Mouse (Mus musculus) cerebellum, adult 11 months (tissue): Measurements from ENCODE around the gene Mpi.

Experiments used
- DNase-seq: peaks from one replicate; pipeline ENCODE4 v3.0.0; 2022

Mpi gene

GRCm38 (mm10) chr9:57560861-57561710 is 8.5 kb upstream of the Mpi start, which contains the start of gene Scamp2:
Gene Scamp2 (plus strand): TSS chr9:57560943.
- peak; percentile 93 for DNase-seq

DNA sequence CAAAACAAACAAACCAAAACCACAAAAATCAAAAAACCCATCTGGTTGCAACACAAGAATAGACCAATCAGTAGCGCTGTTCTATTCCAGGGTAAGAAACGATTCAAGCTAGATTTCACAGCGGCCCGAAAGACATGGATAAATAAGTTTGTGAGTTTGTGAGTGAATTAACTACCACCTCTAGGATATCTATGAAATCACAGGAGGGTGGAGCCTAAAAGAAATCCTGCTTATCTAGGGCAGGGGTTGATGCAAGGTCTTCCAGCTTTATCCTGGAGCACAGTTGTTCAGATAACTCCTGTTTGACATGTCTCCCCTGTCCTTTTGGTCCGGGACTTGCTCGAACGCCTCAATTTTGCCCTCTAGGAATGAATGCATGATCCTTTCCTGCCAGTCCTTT is 7.7 kb upstream of the Mpi start:
- no peak for DNase-seq

DNA sequence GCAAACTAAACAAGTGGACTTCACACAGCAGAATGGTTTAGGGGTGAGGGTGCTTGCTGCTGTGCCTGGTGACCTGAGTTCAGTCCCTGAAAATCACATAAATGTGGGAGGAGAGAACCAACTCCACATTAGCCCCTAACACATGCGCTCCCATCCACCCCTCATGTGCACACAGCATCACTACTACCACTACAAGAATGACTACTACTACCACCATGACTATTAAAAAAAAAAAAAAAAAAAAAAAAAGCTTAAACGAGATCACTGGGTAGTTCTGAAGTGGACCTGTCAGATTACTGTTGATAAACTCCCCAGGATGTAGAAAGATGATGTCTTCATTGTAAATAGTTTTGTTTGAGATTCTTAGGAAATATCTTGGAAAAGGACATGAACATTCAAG is 7.0 kb upstream of the Mpi start:
- DNase-seq: no peak

- no peak for DNase-seq
Measured at GRCm38 (mm10) chr9:57558625-57559024, 6.1 kb upstream of the Mpi start.

DNA sequence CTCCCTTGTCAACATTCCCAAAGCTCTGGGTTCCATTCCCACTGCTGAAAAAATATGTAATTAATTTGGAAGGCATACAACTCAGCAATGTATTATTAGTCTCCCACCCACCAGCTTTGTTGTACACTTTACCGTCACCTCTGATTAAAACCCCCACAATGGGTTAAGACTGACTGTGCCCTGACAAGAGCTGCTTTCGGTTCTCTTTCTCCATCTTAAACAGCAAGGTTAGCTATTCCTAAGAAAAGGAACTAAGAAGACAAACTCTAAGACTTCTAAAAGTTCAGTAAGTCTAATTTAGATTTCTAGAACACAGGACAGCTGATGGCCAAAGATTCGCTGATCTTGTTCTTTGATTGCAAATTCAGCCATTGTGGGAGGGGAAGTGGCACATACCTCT is 4.7 kb upstream of the Mpi start:
- DNase-seq: no peak

- DNase-seq: no peak
Measured at GRCm38 (mm10) chr9:57554753-57555152, 2.2 kb upstream of the Mpi start.

GRCm38 (mm10) chr9:57553119-57553518 is 556 bp upstream of the Mpi start:
- DNase-seq: no peak

GRCm38 (mm10) chr9:57550126-57550862 is 2.3 kb downstream of the Mpi start:
- no peak for DNase-seq

- DNase-seq: no peak
Measured at GRCm38 (mm10) chr9:57549186-57549585, 3.4 kb downstream of the Mpi start.

- DNase-seq: no peak
Measured at GRCm38 (mm10) chr9:57547869-57548268, 4.7 kb downstream of the Mpi start.

DNA sequence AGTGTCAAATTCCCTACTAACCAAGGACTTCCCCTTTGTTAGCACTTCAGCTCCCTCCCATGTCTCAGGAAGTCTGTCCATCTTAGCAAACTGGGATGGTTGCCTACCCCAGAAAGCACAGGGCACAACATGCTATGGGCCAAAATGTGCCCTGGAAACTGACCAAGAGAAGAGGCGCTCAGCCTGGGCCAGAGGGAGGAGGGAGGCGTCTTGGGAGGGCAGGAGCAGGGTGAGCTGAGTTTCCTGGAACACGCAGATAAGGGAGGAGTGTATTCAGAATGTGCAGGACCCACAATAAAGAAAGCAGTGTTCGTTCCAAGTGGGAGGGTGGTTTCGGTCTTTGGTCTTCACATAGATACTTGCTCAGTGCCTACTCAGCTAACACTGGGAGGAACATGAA is 5.3 kb downstream of the Mpi start:
- no peak for DNase-seq

DNA sequence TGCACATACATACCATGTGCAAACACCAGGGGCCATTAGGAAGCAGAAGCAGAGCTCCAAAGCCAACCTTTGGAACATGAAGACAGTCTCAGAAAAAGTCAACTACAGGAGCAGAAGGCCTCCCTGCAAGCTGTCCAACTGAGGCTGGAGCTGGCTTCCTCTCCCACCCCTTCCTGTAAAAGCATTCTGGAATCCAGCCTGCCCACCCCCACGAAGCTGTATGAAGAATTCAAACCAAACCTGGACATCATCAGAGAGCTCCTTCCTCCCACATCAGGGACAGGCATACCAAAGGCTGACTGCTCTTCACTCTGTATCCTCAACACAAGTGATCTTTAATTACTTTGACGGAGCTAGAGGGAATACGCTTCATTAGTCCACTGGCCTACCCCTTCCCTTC is 8.6 kb downstream of the Mpi start:
- DNase-seq: no peak

- no peak for DNase-seq
Measured at GRCm38 (mm10) chr9:57541312-57541711, 11.3 kb downstream of the Mpi start.

- DNase-seq: no peak
Measured at GRCm38 (mm10) chr9:57539550-57539949, 13.0 kb downstream of the Mpi start.

GRCm38 (mm10) chr9:57537728-57538181 is 14.8 kb downstream of the Mpi start:
- DNase-seq: no peak

DNA sequence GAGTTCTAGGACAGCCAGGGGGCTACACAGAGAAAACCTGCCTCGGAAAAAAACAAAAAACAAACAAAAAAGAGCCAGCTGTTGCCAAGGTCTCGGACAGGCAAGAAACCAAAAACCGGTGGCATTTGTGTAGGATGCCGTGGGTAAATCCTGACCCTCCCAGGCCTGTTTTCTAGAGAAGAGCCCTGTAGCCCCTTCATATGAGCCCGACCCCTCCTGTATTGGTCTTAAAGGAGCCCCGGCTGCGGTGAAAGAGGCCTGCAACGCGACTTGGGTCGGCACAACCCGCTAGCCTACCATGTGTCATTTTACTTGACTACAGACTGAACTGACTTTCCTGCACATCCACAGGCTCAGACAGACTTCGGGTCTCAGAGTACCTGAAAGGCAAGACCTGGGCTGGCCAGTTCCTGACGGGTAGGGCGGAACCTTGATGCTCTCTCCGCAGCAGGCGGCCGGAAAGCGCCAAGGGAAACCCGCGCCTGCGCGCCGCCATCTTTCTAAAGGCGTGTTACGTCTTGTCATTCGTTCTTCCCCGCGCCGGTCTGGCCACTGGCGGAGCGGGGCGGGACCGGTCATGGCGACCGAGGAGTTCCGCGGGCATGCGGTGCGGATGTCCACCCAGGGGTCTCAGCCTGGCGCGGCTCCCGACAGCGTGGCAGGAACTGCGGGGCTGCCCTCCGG is 15.4 kb downstream of the Mpi start, which contains the start of gene Fam219b:
TSS of gene Fam219b (plus strand) at position 485 of the 684 bp plus-strand sequence.
- peak; percentile 88 for DNase-seq

DNA sequence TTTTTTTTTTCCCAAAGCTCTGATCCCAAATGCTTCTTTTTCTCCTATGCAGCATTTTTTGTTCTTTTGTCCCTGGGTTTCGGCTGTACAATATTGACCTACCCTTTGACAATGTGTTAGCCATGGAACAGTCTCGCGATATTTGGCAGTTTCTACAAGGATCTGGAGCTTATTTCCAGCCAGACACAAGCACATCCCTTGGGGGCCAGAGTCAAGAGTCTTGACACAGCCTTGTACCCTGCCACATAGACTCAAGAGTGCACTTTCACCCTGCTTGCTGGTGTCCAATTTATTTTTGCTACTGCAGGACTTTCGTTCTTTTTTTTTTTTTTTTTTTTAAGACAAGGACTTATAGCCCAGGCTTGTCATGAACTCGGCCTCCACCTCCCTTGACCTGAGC is 16.2 kb downstream of the Mpi start:
- DNase-seq: no peak

DNA sequence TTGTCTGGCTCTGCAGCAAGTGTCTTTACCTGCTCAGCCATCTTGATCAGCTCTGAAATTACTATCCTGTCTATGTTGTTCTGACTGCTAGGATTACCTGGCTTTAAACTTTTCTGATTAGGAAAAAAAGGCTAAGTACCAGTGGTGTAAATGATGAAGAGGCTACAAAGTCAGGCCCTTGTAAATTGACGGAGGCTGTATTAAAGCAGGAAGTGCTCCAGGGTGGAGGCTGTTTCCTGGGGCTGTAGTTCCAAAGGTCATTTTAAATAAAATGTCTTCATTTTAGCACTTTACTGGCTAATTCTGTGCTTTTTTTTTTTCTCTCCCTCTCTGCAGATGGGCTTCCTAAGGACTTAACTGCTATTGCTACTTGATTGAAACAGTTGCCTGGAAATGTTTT is 20.6 kb downstream of the Mpi start:
- DNase-seq: no peak

DNA sequence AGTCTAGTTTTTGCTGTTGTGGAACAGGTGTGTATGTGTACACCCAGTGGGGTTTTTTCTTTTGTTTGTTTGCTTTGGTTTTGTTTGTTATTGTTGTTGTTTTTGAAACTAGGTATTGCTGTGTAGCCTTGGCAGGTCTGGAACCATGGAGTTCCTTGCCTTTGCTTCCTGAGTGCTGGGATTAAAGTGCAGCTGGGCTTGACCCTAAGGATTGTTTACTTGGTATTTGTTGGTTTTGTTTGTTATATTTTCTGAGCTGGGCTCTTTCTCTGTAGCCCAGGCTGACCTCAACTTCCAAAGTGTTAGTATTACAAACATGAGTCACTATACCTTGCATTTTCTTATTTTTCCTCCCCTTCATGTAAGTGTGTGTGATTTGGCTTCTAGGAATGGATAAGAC is 26.1 kb downstream of the Mpi start:
- no peak for DNase-seq

GRCm38 (mm10) chr9:57525516-57525915 is 27.0 kb downstream of the Mpi start:
- no peak for DNase-seq

DNA sequence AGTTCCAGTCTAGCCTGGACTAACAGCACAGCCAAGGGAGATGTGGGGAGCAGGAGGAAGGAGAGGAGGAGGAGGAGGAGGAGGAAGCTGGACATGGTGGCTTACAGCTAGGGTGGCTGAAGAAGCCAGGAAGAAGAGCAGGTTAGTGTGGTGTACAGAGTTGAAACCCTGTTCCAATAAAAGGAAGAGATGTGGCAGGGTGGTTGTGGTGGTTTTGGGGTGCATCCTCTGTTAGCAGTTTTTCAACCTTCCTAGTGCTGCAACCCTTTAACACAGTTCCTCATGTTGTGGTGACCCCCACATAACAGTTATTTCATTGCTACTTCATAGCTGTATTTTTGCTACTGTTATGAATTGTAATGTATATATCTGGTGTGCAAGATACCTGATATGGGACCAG is 28.1 kb downstream of the Mpi start:
- no peak for DNase-seq

- DNase-seq: no peak
Measured at GRCm38 (mm10) chr9:57523754-57524153, 28.8 kb downstream of the Mpi start.

GRCm38 (mm10) chr9:57522861-57523246 is 29.7 kb downstream of the Mpi start:
- no peak for DNase-seq
